Mouse (Mus musculus) large intestine, adult 2 months (tissue): ENCODE data around the gene Ifna15. TPM values are rescaled to one million over a fixed set of nuclear protein-coding genes. Genes with fewer than 3 reads are reported as not detected.
"Not testable (repeated sequence)": the region's sequence is repeated elsewhere in the genome, so short reads cannot be mapped to it uniquely, and the experiment has no call there.

Source experiments
- DNase-seq: peaks from one replicate; pipeline ENCODE4 v3.0.0-alpha.2; 2012; ENCODE audit warnings: low read depth, low spot score
- WGBS: fragments of 180-500 bp; shearing (Covaris S2); methylation state at CpG from one replicate; pipeline ENCODE4 v1.1.7; 2018; 5-methylcytosine and 5-hydroxymethylcytosine counted together
- polyA plus RNA-seq: library from polyadenylated mRNA; depleted of rRNA; stranded (reverse); fragments of >200 nt; gene quantifications from 2 replicates; pipeline ENCODE4 v1.2.3, GENCODE M21; 2012; rRNA removed

Ifna15 gene
- not detected in 2 replicates for polyA plus RNA-seq

GRCm38 (mm10) chr4:88558145-88558544, at the start of gene Ifna15:
Ifna15 (minus strand) TSS chr4:88558245.
- DNase-seq = not testable (repeated sequence)

- no peak for DNase-seq
These were observed 45.2 kb upstream of the Ifna15 start, which contains the start of gene Ifna12 for GRCm38 (mm10) chr4:88603276-88603675. Ifna12 (minus strand) TSS chr4:88603376.

- DNase-seq = no peak
- WGBS = 71% methylated on average over 1 of the region's 1 CpGs
These were observed 34.2 kb upstream of the Ifna15 start, which contains the start of gene Ifna9 for GRCm38 (mm10) chr4:88592285-88592684. Ifna9 (minus strand) TSS chr4:88592385.

GRCm38 (mm10) chr4:88571698-88572097, 13.7 kb upstream of the Ifna15 start, which contains the start of gene Ifna14:
Ifna14 (minus strand) TSS chr4:88571798.
- no peak for DNase-seq
- WGBS = 71% methylated on average over 1 of the region's 1 CpGs

- no peak for DNase-seq
- 96% methylated on average over 1 of the region's 1 CpGs for WGBS
These were observed 3.7 kb upstream of the Ifna15 start for GRCm38 (mm10) chr4:88561791-88562190.

GRCm38 (mm10) chr4:88550161-88550945, 7.7 kb downstream of the Ifna15 start:
- peak; percentile 79 for DNase-seq
- WGBS = 19% methylated on average over 22 of the region's 22 CpGs

- no peak for DNase-seq
- 48% methylated on average over 1 of the region's 1 CpGs for WGBS
These were observed 10.1 kb downstream of the Ifna15 start for GRCm38 (mm10) chr4:88547986-88548385.

GRCm38 (mm10) chr4:88543649-88544234, 14.3 kb downstream of the Ifna15 start:
- WGBS = 46% methylated on average over 2 of the region's 2 CpGs
- peak; percentile 37 for DNase-seq

GRCm38 (mm10) chr4:88537328-88537727, 20.7 kb downstream of the Ifna15 start:
- WGBS = 18% methylated on average over 12 of the region's 12 CpGs
- DNase-seq = no peak

- DNase-seq = no peak
- WGBS = 59% methylated on average over 7 of the region's 7 CpGs
These were observed 21.4 kb downstream of the Ifna15 start for GRCm38 (mm10) chr4:88536640-88537039.

- no peak for DNase-seq
- 95% methylated on average over 1 of the region's 1 CpGs for WGBS
These were observed 22.3 kb downstream of the Ifna15 start for GRCm38 (mm10) chr4:88535742-88536141.

GRCm38 (mm10) chr4:88534903-88535302, 23.1 kb downstream of the Ifna15 start:
- 68% methylated on average over 1 of the region's 1 CpGs for WGBS
- no peak for DNase-seq

- 84% methylated on average over 2 of the region's 2 CpGs for WGBS
- no peak for DNase-seq
These were observed 24.5 kb downstream of the Ifna15 start for GRCm38 (mm10) chr4:88533499-88533898.

GRCm38 (mm10) chr4:88530892-88531291, 27.2 kb downstream of the Ifna15 start:
- 53% methylated on average over 2 of the region's 2 CpGs for WGBS
- DNase-seq = no peak

GRCm38 (mm10) chr4:88530271-88530670, 27.8 kb downstream of the Ifna15 start:
- 55% methylated on average over 4 of the region's 4 CpGs for WGBS

GRCm38 (mm10) chr4:88526379-88527049, 31.5 kb downstream of the Ifna15 start:
- no peak for DNase-seq
- WGBS = 79% methylated on average over 5 of the region's 5 CpGs

More at GRCm38 (mm10) chr4:88530271-88530670, 27.8 kb downstream of the Ifna15 start:
- no peak for DNase-seq

GRCm38 (mm10) chr4:88525393-88525792, 32.7 kb downstream of the Ifna15 start:
- DNase-seq = no peak
- WGBS = 70% methylated on average over 3 of the region's 3 CpGs

- no peak for DNase-seq
These were observed 34.8 kb downstream of the Ifna15 start for GRCm38 (mm10) chr4:88523241-88523640.

GRCm38 (mm10) chr4:88522674-88523073, 35.4 kb downstream of the Ifna15 start, which contains the start of gene Ifnb1:
Ifnb1 (minus strand) TSS chr4:88522774.
- no peak for DNase-seq
- 85% methylated on average over 4 of the region's 4 CpGs for WGBS

- WGBS = 89% methylated on average over 2 of the region's 2 CpGs
- no peak for DNase-seq
These were observed 40.1 kb downstream of the Ifna15 start for GRCm38 (mm10) chr4:88517957-88518356.
